In genomic region chr10:19745662-19746061, GRCm38 (mm10) we compare ENCODE assay signal across 24 mouse cellular contexts. TPM values are rescaled to one million over a fixed set of nuclear protein-coding genes. Genes with fewer than 3 reads are reported as not detected.
DNase-seq lines count a peak whose midpoint lies in the region; ATAC-seq and TF ChIP-seq lines count a peak whose summit lies in the region.
"Had no signal": no experiment of that assay in that cellular context is flagged by ENCODE, and none has a peak within 500 bp of the region (broad histone marks: within the 10 kb centered on the region; RNA-seq: fewer than 3 reads in every experiment).

No protein-coding gene starts in this region.

- no peak for TF ChIP-seq EP300 in CH12.LX (IDR thresholded peaks at IDR 0.05; ENCODE audit: low read length)

- WGBS in forebrain, postnatal 0 days = 39% methylated on average over 1 of the region's 1 CpGs
- 55% methylated on average over 1 of the region's 1 CpGs for WGBS in forebrain, embryonic 13.5 days

- peak; percentile 43; the same call in 1 of the 2 replicates for TF ChIP-seq CTCF in forebrain, postnatal 0 days (IDR thresholded peaks at IDR 0.05; ENCODE audit: low read depth)
- TF ChIP-seq CTCF in layer of hippocampus, adult 2 months (conservative IDR thresholded peaks at IDR 0.05) = peak; percentile 67
- peak in 1 of 2 experiments; percentile 46; a peak in 2 of 4 replicates for TF ChIP-seq CTCF in CH12.LX (conservative IDR thresholded peaks at IDR 0.05 in 1 of 2, IDR thresholded peaks at IDR 0.05 in 1 of 2; ENCODE audit: low read depth in 2 of 2, low read length in 2 of 2)

- dilution Hi-C loops in CH12.LX (cut with MboI; ENCODE audit: extremely low pct_ligation_motif_present, extremely low pct_unique_long_range_greater_than_20kb, low sequenced_read_pairs) = no loop called here

- no peak overlapping the region for H3K4me3 ChIP-seq in forebrain, postnatal 0 days (ENCODE audit: low read depth, low read length)
- H3K4me3 ChIP-seq in forebrain, embryonic 13.5 days = no peak overlapping the region
- H3K4me3 ChIP-seq in layer of hippocampus, adult 2 months = no peak overlapping the region
- no peak overlapping the region for H3K4me3 ChIP-seq in CH12.LX (replicated peaks in 1 of 3; ENCODE audit: low read depth in 2 of 3, low read length in 2 of 3, poor library complexity in 1 of 3)
- H3K4me3 ChIP-seq: heart, embryonic 10.5 days; limb, embryonic 15.5 days; neural tube, embryonic 12.5 days had no signal

- no peaks in the 10 kb centered on the region for H3K9me3 ChIP-seq in forebrain, postnatal 0 days (ENCODE audit: low read length)
- H3K9me3 ChIP-seq in forebrain, embryonic 13.5 days (replicated peaks) = no peaks in the 10 kb centered on the region
- H3K9me3 ChIP-seq in CH12.LX (replicated peaks; ENCODE audit: low read length) = no peaks in the 10 kb centered on the region
- H3K9me3 ChIP-seq: heart, embryonic 10.5 days; limb, embryonic 15.5 days; neural tube, embryonic 12.5 days had no signal

- no peak for TF ChIP-seq POLR2A in CH12.LX (IDR thresholded peaks at IDR 0.05; ENCODE audit: low read depth, low read length)

- no peak overlapping the region for H3K27ac ChIP-seq in forebrain, postnatal 0 days (ENCODE audit: low read depth, low read length)
- no peak overlapping the region for H3K27ac ChIP-seq in forebrain, embryonic 13.5 days
- H3K27ac ChIP-seq in layer of hippocampus, adult 2 months = no peak overlapping the region
- H3K27ac ChIP-seq in CH12.LX (ENCODE audit: insufficient read depth, low read depth) = no peak overlapping the region
- H3K27ac ChIP-seq: heart, embryonic 10.5 days; hindbrain, embryonic 14.5 days; limb, embryonic 15.5 days; macrophage; neural tube, embryonic 12.5 days had no signal

- no peaks in the 10 kb centered on the region for H3K4me1 ChIP-seq in forebrain, postnatal 0 days (ENCODE audit: insufficient read depth)
- no peaks in the 10 kb centered on the region for H3K4me1 ChIP-seq in forebrain, embryonic 13.5 days
- H3K4me1 ChIP-seq in CH12.LX (ENCODE audit: control insufficient read depth in 1 of 2, insufficient read depth in 2 of 2) = no peaks in the 10 kb centered on the region
- H3K4me1 ChIP-seq: heart, embryonic 10.5 days; limb, embryonic 15.5 days; neural tube, embryonic 12.5 days had no signal

- no peak overlapping the region for H3K4me2 ChIP-seq in forebrain, postnatal 0 days (ENCODE audit: low read depth)
- no peak overlapping the region for H3K4me2 ChIP-seq in forebrain, embryonic 13.5 days
- no peak overlapping the region for H3K4me2 ChIP-seq in CH12.LX (ENCODE audit: insufficient read depth, low read depth, poor library complexity, severe bottlenecking)
- H3K4me2 ChIP-seq: hindbrain, embryonic 14.5 days; limb, embryonic 15.5 days; lung, embryonic 14.5 days; midbrain, embryonic 11.5 days; neural tube, embryonic 12.5 days had no signal

- no peak overlapping the region for H3K9ac ChIP-seq in forebrain, postnatal 0 days
- no peak overlapping the region for H3K9ac ChIP-seq in forebrain, embryonic 13.5 days
- no peak overlapping the region for H3K9ac ChIP-seq in CH12.LX (ENCODE audit: insufficient read depth, low read depth)
- H3K9ac ChIP-seq: hindbrain, embryonic 14.5 days; limb, embryonic 15.5 days; lung, embryonic 14.5 days; neural tube, embryonic 12.5 days had no signal

- peak; percentile 43 for TF ChIP-seq RAD21 in CH12.LX (IDR thresholded peaks at IDR 0.05; ENCODE audit: low read depth, low read length)

- no peaks in the 10 kb centered on the region for H3K36me3 ChIP-seq in forebrain, postnatal 0 days (ENCODE audit: insufficient read depth)
- H3K36me3 ChIP-seq in forebrain, embryonic 13.5 days (ENCODE audit: poor library complexity, severe bottlenecking) = no peaks in the 10 kb centered on the region
- no peaks in the 10 kb centered on the region for H3K36me3 ChIP-seq in CH12.LX (replicated peaks in 1 of 2; ENCODE audit: control insufficient read depth in 1 of 2, insufficient read depth in 1 of 2, low read length in 1 of 2)
- H3K36me3 ChIP-seq: heart, embryonic 10.5 days; limb, embryonic 15.5 days; neural tube, embryonic 12.5 days had no signal

- H3K79me2 ChIP-seq in CH12.LX (replicated peaks; ENCODE audit: control insufficient read depth, extremely low read depth, insufficient read depth, poor library complexity, severe bottlenecking) = no peaks in the 10 kb centered on the region

- in situ Hi-C loops in CH12.LX (cut with MboI; ENCODE audit: low pct_ligation_motif_present, low pct_unique_long_range_greater_than_20kb, low sequenced_read_pairs) = loop anchor here (25.0 kb wide), 1 partner anchor 392 kb away; the partner anchor contains the start of gene Map7

- no peak for DNase-seq in forebrain, postnatal 0 days
- DNase-seq in layer of hippocampus, adult 2 months (ENCODE audit: low spot score in 2 of 2) = no peak
- DNase-seq in layer of hippocampus, adult 18-20 months (ENCODE audit: low spot score in 2 of 2) = no peak
- DNase-seq in CH12.LX (ENCODE audit: extremely low read depth) = peak; percentile 4
- DNase-seq in fibroblast of lung, adult 2 months (ENCODE audit: low read depth) = peak; percentile 40
- no peak for DNase-seq in ovary, postnatal 14 days (ENCODE audit: low spot score)
- DNase-seq in spleen, postnatal 14 days (ENCODE audit: low spot score in 2 of 2) = no peak
- DNase-seq: cerebellum, adult 18-20 months; cerebellum, postnatal 36 days; gastrocnemius, postnatal 25 days; layer of hippocampus, postnatal 36 days; lung, embryonic 14.5 days; thymus, adult 18-20 months had no signal

- no peaks in the 10 kb centered on the region for H3K27me3 ChIP-seq in forebrain, postnatal 0 days (ENCODE audit: insufficient read depth, low read length)
- H3K27me3 ChIP-seq in forebrain, embryonic 13.5 days = no peaks in the 10 kb centered on the region
- H3K27me3 ChIP-seq in CH12.LX (replicated peaks) = no peaks in the 10 kb centered on the region
- H3K27me3 ChIP-seq: limb, embryonic 15.5 days; neural tube, embryonic 12.5 days had no signal

- ATAC-seq in forebrain, postnatal 0 days = no peak
- ATAC-seq in forebrain, embryonic 13.5 days = no peak
- ATAC-seq: forebrain, embryonic 14.5 days; intestine, embryonic 16.5 days had no signal

TF ChIP-seq in CH12.LX, 34 proteins besides CTCF, POLR2A, EP300 and RAD21:
- no peak for TF ChIP-seq HCFC1 (IDR thresholded peaks at IDR 0.05; ENCODE audit: low read depth, low read length)
- peak; percentile 22; the same call in 1 of the 2 replicates for TF ChIP-seq SMC3 (IDR thresholded peaks at IDR 0.05; ENCODE audit: low read depth, low read length)

RNA-seq across cellular contexts. Expression of gene Il20ra, which starts 33.3 kb away (rescaled TPM):
- total RNA-seq in forebrain, postnatal 0 days (2014; rRNA removed) = 0.19 TPM in 1 of 2 replicates, not detected in the other
- polyA plus RNA-seq in forebrain, postnatal 0 days (2015; fragmentation: Nextera tagmentation; extraction: Ambion mirVana) = not detected in 2 replicates
- 0.08 TPM in 1 of 2 replicates, not detected in the other for polyA plus RNA-seq in forebrain, embryonic 13.5 days (2015; fragmentation: Nextera tagmentation; extraction: Ambion mirVana)
- not detected for total RNA-seq in layer of hippocampus, adult 2 months (2021)
- under 1 TPM; 0.15 to 0.20 TPM for total RNA-seq in layer of hippocampus, adult 18-20 months (2021)
- total RNA-seq in CH12.LX (2012; rRNA removed) (not detected in 2 replicates), CH12.LX (2014; rRNA removed) (not detected in 2 replicates)
- not detected in 2 replicates for polyA plus RNA-seq in CH12.LX (2012; ENCODE audit: insufficient read length, low read depth)
- total RNA-seq: gastrocnemius, postnatal 25 days; heart, postnatal 14 days; layer of hippocampus, postnatal 36 days had no signal
- polyA plus RNA-seq: forebrain, embryonic 14.5 days; macrophage; neural tube, embryonic 12.5 days; small intestine, adult 2 months had no signal

Comparison
In these comparisons a context has a peak if more than half of its experiments do, and no peak if none do; other contexts are left out.
1. DNase-seq: peak in CH12.LX (single experiment) and fibroblast of lung, adult 2 months (single experiment); none in forebrain, postnatal 0 days (single experiment), layer of hippocampus, adult 2 months (0 of 2), layer of hippocampus, adult 18-20 months (0 of 2), ovary, postnatal 14 days (single experiment) and spleen, postnatal 14 days (0 of 2).